Mouse (Mus musculus): ENCODE results near the gene Fuca1.
"Not testable (repeated sequence)": the region's sequence is repeated elsewhere in the genome, so short reads cannot be mapped to it uniquely, and the experiment has no call there.

Gene Fuca1

GRCm38 (mm10) chr4:135924418-135924817, 3.9 kb downstream of the Fuca1 start:
- DNase-seq (ENCODE audit: low spot score): no peak

GRCm38 (mm10) chr4:135925341-135925740, 4.8 kb downstream of the Fuca1 start:
- no peak for DNase-seq (ENCODE audit: low spot score)

GRCm38 (mm10) chr4:135926195-135926808, 5.8 kb downstream of the Fuca1 start:
- no peak for DNase-seq (ENCODE audit: low spot score)

- DNase-seq (ENCODE audit: low spot score): no peak
Measured at GRCm38 (mm10) chr4:135926861-135927260, 6.3 kb downstream of the Fuca1 start.

- DNase-seq (ENCODE audit: low spot score): no peak
Measured at GRCm38 (mm10) chr4:135928376-135928775, 7.8 kb downstream of the Fuca1 start.

- DNase-seq (ENCODE audit: low spot score): no peak
Measured at GRCm38 (mm10) chr4:135929405-135929804, 8.9 kb downstream of the Fuca1 start.

- DNase-seq (ENCODE audit: low spot score): no peak
Measured at GRCm38 (mm10) chr4:135929828-135930227, 9.3 kb downstream of the Fuca1 start.

GRCm38 (mm10) chr4:135930239-135930638, 9.7 kb downstream of the Fuca1 start:
- DNase-seq (ENCODE audit: low spot score): no peak

GRCm38 (mm10) chr4:135931832-135932231, 11.3 kb downstream of the Fuca1 start:
- DNase-seq (ENCODE audit: low spot score): no peak

- no peak for DNase-seq (ENCODE audit: low spot score)
Measured at GRCm38 (mm10) chr4:135934708-135935500, 14.4 kb downstream of the Fuca1 start.

- no peak for DNase-seq (ENCODE audit: low spot score)
Measured at GRCm38 (mm10) chr4:135935502-135935901, 15.0 kb downstream of the Fuca1 start.

- no peak for DNase-seq (ENCODE audit: low spot score)
Measured at GRCm38 (mm10) chr4:135938858-135939257, 18.3 kb downstream of the Fuca1 start.

- DNase-seq (ENCODE audit: low spot score): not testable (repeated sequence)
Measured at GRCm38 (mm10) chr4:135941026-135941425, 20.5 kb downstream of the Fuca1 start.

GRCm38 (mm10) chr4:135942193-135942592, 21.7 kb downstream of the Fuca1 start:
- DNase-seq (ENCODE audit: low spot score): no peak

GRCm38 (mm10) chr4:135943389-135943788, 22.9 kb downstream of the Fuca1 start:
- DNase-seq (ENCODE audit: low spot score): no peak

GRCm38 (mm10) chr4:135945706-135946105, 25.2 kb downstream of the Fuca1 start:
- no peak for DNase-seq (ENCODE audit: low spot score)

- DNase-seq (ENCODE audit: low spot score): peak; percentile 95
Measured at GRCm38 (mm10) chr4:135946278-135946658, 25.7 kb downstream of the Fuca1 start, which contains the start of gene Hmgcl. Gene Hmgcl, plus strand, starts transcription at chr4:135946448.

- no peak for DNase-seq (ENCODE audit: low spot score)
Measured at GRCm38 (mm10) chr4:135946659-135947301, 26.2 kb downstream of the Fuca1 start.

GRCm38 (mm10) chr4:135948142-135948541, 27.6 kb downstream of the Fuca1 start:
- no peak for DNase-seq (ENCODE audit: low spot score)

GRCm38 (mm10) chr4:135949475-135949874, 28.9 kb downstream of the Fuca1 start:
- no peak for DNase-seq (ENCODE audit: low spot score)

GRCm38 (mm10) chr4:135949911-135950310, 29.4 kb downstream of the Fuca1 start:
- DNase-seq (ENCODE audit: low spot score): no peak

- no peak for DNase-seq (ENCODE audit: low spot score)
Measured at GRCm38 (mm10) chr4:135950365-135950764, 29.8 kb downstream of the Fuca1 start.

GRCm38 (mm10) chr4:135951505-135951904, 31.0 kb downstream of the Fuca1 start:
- DNase-seq (ENCODE audit: low spot score): no peak

Data from layer of hippocampus, adult 11-12 months (tissue).